Mouse (Mus musculus) urinary bladder, postnatal 36 days (tissue): ENCODE results near the gene Thoc5.

Experiments
- DNase-seq, 2 experiments: peaks; one replicate each; pipeline ENCODE4 v3.0.0; 2022; ENCODE audit warnings: low spot score in 2 of 2, mixed read lengths in 1 of 2

The Thoc5 gene

DNA sequence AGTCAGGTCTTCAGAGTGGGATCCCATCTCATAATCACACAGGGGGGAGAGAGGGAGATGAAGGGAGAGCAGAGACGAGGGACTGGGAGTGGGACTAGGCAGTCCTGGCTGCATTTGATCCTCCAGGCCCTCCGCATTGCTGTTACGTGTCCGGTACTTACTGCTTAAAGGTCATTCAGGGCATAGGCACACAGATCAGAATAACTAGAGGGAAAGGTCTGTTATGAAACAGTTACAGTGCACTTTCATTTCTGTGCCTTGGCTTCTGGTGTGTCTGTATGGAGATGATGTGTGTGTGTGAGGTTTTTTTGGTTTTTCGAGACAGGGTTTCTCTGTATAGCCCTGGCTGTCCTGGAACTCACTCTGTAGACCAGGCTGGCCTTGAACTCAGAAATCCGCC lies 11.1 kb downstream of the Thoc5 start:
- no peak for DNase-seq

GRCm38 (mm10) chr11:4916068-4916467 lies 20.9 kb downstream of the Thoc5 start:
- peak; percentile 31 to 32 for DNase-seq

- DNase-seq = no peak
Measured at GRCm38 (mm10) chr11:4921281-4921680, 26.2 kb downstream of the Thoc5 start.

DNA sequence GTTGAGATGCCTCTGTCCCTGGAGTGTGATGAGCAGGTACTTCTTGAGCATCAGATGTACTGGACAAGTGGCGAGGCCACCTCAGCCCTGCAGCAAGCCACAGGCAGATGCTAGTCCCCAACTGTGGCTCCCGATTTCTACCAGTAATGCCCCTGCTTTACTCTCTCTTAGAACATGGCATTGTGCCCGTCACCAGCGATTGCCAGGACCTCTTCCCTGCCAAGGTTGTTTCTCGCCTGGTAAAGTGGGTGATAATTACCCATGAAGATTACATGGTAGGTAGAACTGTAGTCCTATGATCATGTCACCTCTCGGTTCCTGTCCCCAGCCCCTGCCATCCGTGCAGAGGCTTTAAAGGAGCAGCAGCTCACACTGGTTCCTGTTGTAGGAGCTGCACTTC lies 26.6 kb downstream of the Thoc5 start:
- DNase-seq = no peak

- DNase-seq = no peak
Measured at GRCm38 (mm10) chr11:4927224-4927623, 32.1 kb downstream of the Thoc5 start.

GRCm38 (mm10) chr11:4931009-4931601 lies 36.0 kb downstream of the Thoc5 start:
- peak; percentile 11 to 43 for DNase-seq

GRCm38 (mm10) chr11:4936243-4936642 lies 41.1 kb downstream of the Thoc5 start:
- DNase-seq = no peak

- no peak for DNase-seq
Measured at GRCm38 (mm10) chr11:4946530-4946929, 51.4 kb downstream of the Thoc5 start.

- DNase-seq = peak; percentile 13 to 28
Measured at GRCm38 (mm10) chr11:4946947-4947812, 52.1 kb downstream of the Thoc5 start.

DNA sequence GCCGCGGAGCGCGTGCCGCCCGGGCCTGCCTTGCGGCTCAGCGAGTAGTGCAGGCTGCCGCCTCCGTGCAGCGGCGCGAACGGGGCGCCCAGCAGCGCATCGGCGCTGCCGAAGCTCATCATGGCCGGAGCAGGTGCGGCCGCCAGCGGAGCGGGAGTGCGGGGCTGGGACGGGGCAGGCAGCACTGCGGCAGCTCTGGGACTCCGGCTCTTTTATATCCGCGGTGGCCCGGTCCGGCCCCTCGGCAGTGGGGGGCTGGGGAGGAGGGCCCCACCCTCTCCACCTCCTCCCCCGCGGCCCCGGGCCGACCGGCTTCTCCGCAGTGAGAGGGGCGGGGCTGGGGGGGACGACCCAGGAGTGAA lies 52.7 kb downstream of the Thoc5 start, which contains the start of gene Nefh:
Gene Nefh (minus strand): TSS at position 252 of the 362 bp plus-strand sequence.
- DNase-seq = no peak

DNA sequence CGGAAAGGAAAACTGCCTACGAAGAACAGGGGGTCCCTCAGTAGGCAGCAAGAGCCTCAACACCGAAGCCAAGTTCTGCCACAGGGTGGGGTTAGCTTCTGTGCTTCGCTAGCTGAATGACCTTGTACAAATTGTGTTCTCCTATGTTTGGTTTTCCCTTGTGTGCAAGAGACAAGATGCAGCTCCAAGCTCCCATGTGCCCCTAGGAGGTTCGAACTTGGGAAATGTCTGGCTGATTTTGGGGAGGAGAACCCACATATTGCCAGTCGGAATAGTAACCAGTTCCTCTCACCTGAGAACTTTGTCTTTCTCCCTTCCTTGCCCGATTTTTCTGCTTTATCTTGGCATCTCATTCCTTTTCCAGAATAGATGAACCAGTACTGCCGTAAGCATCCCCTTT lies 53.7 kb downstream of the Thoc5 start:
- DNase-seq = no peak

DNA sequence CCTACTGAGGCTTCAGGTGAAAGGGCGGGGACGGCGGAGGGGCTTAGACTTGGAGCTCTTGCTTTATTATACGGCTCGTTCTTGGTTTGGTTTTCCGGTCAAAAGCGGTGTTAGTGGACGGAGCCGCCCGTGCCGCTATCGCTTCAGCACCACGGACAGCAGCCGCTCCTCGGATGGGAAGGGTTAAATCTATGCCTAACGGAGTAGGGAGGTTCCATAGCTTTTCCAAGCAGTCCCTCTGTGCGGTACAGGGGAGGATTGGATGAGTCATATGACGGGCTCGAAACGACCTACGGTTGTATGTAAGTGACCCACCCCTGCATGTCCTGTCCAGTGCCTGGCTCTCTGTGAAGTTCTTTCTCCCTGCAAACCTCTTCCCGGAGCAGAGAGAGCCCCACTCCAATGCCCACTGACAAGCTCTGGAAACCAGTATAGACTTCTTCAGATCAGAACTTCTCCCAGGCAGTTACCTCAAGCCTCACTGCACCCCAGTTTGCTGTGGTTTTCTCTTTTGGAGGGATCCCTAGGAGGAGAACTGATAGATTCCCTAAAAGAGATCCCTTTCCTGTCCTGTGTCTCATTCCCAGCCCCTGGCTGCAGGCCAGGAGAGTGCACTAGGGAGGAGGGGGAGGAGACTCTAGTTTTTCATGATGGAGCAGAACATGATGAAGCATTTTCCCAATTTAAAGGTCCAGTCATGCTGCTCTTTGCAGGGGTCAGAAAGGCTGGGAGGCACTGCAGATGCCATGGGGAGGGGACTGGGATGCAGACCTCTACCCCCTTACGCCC lies 54.3 kb downstream of the Thoc5 start:
- DNase-seq = peak in 1 of 2 experiments; percentile 6

GRCm38 (mm10) chr11:4953401-4953800 lies 58.3 kb downstream of the Thoc5 start:
- DNase-seq = no peak

- DNase-seq = peak in 1 of 2 experiments; percentile 14
Measured at GRCm38 (mm10) chr11:4953918-4954317, 58.8 kb downstream of the Thoc5 start.

DNA sequence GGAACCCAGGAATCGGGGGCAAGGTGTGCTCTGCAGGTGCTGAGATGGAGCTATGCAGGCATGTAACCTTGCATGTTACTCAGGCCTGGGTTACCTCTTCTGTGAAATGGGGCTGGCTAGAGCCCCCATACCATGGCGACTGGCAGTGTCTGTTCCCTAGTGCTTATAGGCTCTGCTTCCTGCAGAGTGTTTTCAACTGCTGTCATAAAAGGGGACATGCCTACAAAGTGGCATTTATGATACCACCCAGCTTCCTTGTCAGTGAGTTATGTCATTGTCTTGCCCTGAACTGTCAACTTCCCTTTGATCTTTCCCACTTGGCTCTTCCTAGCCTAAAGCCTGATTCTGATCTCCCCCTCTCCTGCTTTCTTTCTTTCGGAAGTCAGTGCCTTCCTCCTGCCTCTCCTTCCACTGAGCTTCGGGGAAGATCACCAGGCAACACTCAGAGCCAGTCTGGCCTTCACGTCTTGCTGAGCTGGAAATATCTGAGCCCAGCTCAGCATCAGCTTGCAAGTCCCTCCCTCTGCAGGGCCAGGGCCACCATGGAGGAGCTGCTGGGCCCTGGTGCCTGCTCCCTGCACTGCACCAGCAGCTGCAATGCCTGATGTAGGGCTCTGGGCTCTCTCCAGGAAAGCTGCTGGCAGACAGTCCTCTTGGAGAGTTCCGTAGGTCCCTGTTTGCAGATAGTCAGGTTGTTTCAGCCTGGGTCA lies 68.1 kb downstream of the Thoc5 start:
- DNase-seq = no peak

DNA sequence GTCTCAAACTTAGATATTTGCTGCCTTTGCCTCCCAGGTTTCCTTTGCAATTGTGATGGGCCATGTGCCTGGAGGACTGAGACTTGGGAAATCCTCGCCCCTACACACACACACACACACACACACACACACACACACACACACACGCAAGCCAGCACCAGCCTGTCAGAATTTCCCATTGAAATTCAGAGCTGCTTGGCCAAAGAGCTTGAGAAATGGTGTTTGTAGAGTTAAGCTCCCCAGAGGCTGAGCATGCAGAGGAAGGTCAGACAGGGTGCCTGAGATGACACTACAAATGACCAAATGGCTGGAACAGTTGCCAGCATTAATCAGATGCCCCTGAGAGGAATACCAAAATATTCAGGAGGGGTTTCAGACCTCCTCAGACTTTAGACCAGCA lies 71.2 kb downstream of the Thoc5 start:
- no peak for DNase-seq

DNA sequence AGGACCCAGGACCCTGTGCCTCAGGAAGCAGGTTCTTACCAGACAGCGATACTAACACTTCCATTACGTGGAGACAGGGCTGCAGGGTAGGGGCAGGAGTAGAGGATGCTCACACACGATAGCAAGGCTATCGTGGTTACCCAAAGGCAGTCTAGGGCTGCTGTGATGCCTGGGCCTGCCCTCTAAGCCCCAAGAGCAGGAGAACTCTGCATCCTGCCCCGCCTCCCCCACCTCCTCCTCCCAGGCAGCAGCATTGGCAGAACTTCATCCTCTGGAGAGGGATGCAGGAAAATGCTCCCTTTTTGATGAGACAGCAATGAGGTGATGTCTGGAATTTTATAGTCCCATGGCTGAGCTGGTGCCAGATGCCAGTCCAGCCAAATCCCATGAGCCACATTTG lies 71.8 kb downstream of the Thoc5 start:
- DNase-seq = no peak

DNA sequence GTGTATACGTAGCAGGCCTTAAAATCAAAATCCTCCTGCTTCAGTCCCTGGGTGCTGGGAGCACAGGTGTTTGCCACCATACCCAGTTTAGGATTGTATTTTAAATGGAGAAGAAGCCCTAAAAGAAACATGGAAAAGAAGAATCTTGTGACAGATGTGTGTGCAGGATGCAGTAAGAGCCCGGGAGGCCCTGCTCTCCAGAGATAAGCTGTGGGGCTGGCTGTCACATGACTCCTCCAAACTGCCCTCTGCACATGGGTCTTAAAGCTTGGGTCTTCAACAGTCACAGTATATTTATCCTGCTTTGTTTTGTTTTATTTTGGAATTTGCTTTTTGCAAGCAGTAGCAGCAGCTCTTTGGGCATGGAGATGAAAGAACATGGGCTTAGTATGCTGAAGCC lies 72.4 kb downstream of the Thoc5 start:
- no peak for DNase-seq

DNA sequence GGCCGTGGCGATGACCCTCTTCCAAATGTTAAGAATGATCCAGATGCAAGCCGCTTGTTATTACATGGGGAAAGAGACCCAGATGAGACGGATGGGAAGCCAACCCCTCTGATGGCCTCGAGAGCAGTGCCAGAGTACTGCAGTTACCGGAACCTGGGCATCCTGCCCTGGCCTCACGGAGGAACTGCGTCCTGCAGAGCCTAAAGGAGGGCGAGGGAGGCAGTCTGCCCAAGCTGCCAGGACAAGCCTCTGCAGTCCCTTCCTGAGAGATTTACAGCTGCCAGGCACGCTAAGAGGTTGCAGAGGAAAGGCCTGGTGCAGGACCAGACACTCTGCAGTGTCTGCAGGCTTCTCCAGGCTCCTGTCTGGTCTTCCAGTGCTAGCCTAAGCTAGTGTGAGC lies 73.3 kb downstream of the Thoc5 start:
- no peak for DNase-seq

DNA sequence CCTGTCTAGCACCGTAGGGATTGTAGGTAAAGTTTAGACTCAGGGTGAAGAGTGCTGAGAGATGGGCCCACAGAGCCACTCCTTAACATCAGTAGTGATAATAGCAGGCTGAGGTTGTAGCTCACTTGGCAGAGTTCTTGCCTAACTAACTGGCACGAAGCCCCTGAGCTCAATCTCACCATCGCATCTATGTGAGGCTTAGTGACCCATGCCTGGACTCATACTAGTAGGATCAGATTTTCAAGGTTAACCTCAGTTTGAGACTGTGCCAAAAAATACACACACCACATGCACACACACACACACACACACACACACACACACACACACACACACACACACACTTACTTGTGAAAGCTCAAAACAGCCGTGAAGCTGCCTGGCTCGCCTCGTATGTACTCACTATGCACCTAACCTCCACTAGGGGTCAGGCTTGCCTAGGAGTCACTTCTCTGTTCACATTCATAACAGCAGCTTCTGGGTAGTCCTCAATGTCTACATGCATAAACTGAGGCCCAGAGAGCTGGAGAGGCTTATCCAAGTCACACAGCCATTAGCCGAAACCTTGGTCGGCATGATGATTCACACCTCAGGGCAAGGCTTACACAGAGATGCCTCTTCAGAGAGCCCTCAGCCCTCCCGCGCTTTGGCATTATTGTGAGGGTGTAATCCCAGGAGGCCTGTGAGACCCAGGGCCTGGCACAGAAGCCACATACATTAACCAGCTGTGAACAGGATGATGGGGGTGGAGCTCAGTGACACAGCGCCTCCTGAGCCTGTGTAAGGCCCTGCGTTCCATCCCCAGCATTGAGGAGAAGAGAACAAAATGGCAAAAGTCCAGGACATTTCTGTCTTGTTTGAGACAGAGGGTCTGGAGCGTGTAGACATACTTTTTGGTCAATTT lies 78.1 kb downstream of the Thoc5 start:
- peak; percentile 26 to 52 for DNase-seq

DNA sequence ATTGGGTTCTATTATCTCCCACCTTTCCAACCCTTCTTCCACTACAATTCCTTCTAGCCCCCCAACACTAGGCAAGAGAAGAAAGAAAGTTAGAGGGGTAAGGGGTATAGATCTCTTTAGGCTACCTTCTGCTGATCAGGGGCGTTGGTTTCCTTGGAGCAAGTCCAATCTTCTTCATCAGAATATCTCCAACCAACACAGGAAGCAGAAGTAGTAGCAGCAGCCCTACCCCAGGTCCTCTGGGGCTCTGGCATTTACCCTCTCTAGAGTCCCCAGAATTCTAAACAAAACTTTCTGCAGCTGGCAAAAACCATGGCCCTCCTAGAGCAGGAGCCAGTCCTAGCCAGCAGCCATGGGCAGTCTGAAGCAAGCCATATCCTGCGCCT lies 78.7 kb downstream of the Thoc5 start:
- no peak for DNase-seq
